Mouse (Mus musculus): ENCODE measurements around the gene Srp54c.
"Not testable (repeated sequence)": the region's sequence is repeated elsewhere in the genome, so short reads cannot be mapped to it uniquely, and the experiment has no call there.

Srp54c gene

DNA sequence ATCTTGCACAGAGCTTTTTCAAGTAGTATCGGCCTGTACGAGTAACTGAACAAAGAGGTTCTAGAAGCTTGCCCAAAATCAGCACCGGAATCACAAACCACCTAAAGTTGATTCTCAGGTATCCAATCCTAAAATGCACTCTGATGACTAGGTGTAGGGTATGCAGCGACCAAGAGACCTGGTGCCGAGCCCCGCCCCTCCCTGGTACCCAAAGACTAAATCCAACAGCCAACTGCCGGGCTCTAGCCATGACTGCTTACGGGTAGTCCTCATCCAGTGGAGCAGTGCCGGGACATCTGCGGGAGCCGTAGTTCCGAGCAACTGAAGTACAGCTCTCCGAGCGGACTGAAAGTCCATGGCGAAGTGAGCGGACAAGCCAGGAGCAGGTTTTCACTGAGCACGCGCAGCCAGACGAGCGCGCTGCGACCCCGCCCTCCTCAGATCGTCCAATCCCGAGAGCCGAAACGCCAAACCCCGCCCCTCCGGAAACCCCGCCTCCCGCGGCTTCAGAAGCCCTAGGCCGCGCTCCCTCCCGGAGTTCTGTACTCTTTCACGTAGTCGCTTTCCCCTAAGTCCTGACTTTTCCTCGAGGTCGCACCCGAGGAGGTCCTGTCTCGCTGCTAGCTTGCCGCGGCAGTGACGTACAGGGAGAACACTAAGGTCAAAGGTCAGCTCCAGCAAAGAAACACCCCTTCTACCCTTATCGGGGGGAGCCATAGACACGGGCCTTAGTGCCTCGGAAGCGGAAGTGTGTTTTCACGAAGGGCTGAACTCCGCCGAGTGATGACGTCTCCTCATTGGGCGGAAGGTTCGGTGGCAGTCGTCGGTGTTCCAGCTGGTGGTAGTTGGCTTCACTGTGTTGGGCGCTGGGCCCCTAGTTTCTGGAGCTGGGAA lies at the start of gene Srp54c:
Srp54c (plus strand) TSS at position 543 of the 894 bp plus-strand sequence.
- DNase-seq (ENCODE audit: low spot score) = not testable (repeated sequence)

- DNase-seq (ENCODE audit: low spot score) = not testable (repeated sequence)
These were observed 42.3 kb upstream of the Srp54c start for GRCm38 (mm10) chr12:55187686-55188085.

- DNase-seq (ENCODE audit: low spot score) = not testable (repeated sequence)
These were observed 40.8 kb upstream of the Srp54c start for GRCm38 (mm10) chr12:55189127-55189526.

- not testable (repeated sequence) for DNase-seq (ENCODE audit: low spot score)
These were observed 30.7 kb upstream of the Srp54c start, which contains the start of gene 1700047I17Rik2 for GRCm38 (mm10) chr12:55199306-55199705. Gene 1700047I17Rik2, plus strand, starts transcription at chr12:55199592.

DNA sequence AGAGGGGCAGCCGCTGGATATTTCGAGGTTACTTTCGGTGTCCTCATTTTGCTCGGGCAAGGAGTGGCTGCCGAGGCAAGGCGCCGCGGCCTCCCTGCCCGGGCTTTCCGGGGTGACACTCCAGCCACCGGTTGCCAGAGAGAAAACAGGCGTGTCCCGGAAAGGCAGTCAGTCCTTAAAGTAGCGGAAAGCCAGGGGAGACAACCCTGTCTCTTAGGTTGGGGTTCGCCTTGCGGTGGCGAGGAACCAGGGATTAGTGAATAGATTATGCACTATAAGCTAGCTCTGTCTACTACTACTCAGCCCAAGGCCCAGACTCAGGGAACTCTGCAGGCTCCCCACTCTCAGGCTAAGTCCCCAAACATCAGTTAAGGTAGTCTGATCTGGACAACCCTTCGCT lies 30.2 kb upstream of the Srp54c start:
- not testable (repeated sequence) for DNase-seq (ENCODE audit: low spot score)

DNA sequence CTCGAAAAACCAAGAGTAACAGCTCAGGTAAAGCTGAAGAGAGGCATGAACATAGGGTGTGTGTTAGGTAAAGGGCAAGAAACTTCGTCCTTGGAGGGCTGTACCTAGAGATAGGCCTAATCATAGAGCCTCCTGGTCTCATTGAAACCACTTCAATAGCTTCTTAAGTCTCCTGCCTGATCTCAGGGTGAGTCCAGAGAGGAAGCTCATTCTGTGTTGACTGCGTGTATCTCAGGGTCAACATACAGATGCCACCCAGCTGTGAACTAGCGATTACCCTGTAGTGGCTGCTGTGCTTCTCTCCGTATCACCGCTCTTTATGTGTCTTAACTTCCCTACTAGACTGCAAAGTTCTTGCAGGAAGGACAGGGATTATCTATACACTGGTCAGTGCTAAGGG lies 17.0 kb upstream of the Srp54c start:
- DNase-seq (ENCODE audit: low spot score) = not testable (repeated sequence)

DNA sequence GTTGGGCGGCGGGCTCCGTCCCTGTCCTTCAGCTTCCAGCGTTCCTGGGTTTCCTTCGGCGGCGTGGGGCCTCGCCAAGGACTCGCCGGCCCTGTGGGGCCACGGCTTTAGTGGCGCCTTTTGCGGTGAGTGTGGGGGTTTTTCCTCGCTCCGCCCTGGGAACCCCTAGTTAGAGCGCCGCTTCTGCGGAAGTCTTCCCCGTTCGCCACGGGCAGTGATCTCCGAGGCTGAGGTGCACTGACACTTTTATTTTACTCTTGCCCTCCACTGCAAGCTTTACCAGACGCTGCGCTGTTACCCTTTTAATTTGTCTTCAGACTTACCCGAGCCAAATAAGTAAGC lies 523 bp downstream of the Srp54c start:
- DNase-seq (ENCODE audit: low spot score) = not testable (repeated sequence)

GRCm38 (mm10) chr12:55242243-55242642 lies 12.3 kb downstream of the Srp54c start:
- not testable (repeated sequence) for DNase-seq (ENCODE audit: low spot score)

- DNase-seq (ENCODE audit: low spot score) = not testable (repeated sequence)
These were observed 32.0 kb downstream of the Srp54c start for GRCm38 (mm10) chr12:55261950-55262349.

- not testable (repeated sequence) for DNase-seq (ENCODE audit: low spot score)
These were observed 33.4 kb downstream of the Srp54c start for GRCm38 (mm10) chr12:55263385-55263784.

GRCm38 (mm10) chr12:55272243-55272642 lies 42.3 kb downstream of the Srp54c start:
- DNase-seq (ENCODE audit: low spot score) = peak; percentile 23

GRCm38 (mm10) chr12:55277583-55277982 lies 47.6 kb downstream of the Srp54c start:
- DNase-seq (ENCODE audit: low spot score) = not testable (repeated sequence)

DNA sequence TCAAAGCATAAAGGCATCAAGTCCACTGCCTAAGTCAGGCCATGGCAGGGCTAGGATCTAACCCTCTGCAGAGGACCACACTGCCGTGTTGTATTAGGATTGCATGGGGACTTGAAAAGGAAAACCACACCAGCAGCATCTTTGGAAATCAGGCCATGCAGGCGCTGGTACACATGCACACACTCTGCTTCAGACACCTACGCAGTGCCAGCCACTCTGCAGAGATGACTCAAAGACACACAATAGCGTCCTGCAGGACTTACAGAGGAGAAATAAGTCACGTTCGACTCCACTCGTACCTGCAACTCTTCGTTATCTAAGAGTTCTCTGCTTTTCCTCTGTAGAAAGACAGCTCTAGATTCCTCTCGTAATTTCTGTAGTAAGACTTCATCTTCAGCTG lies 68.1 kb downstream of the Srp54c start:
- DNase-seq (ENCODE audit: low spot score) = no peak

- no peak for DNase-seq (ENCODE audit: low spot score)
These were observed 69.4 kb downstream of the Srp54c start, which contains the start of gene 1110008L16Rik for GRCm38 (mm10) chr12:55299336-55299735. Gene 1110008L16Rik, plus strand, starts transcription at chr12:55299577.

GRCm38 (mm10) chr12:55300820-55301351 lies 70.9 kb downstream of the Srp54c start:
- DNase-seq (ENCODE audit: low spot score) = no peak

- DNase-seq (ENCODE audit: low spot score) = no peak
These were observed 71.7 kb downstream of the Srp54c start for GRCm38 (mm10) chr12:55301472-55302300.

DNA sequence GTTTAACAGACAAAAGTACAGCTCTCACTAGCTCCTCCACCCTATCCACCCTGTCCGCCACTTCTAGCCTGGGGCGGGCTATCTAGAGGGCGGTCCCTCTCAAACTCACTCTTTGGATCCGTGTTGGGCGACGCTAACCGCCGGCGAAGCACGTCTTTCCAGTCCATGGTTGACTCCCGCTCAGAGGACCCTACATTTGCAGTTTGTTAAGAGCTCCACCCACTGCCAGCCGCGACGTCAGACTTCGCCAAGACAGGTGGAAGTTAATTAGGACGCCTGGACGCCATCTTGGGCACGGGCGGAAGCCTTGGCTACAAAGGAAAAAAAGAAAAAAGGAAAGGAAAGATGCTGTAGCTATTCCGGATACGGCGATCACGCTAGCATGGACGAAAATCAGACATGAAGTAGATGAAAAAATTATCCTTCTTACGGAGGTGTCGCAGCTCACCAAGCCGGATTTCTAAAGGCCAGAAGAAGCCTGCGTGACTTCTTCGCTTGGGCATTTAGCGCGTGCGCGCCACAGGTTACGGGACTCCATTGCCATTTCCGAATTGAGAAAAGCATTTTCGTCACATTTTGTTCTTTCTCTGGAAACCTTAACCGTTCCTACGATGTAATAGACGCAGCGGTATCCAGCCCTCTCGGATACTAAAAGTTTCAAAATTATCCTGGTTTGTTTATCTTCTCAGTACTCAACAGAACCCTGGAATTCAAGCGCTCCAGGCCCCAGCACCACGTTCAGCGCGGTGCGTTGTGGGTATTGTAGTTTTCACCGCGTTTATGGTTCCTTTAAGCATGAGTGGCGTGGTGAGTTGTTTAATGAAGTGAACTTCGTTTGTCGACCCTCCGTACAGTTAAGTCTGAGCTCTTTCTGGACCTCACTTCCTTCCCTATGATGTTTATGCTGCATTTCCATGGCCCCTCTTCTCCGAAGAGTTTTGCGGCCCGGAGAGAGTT lies 72.8 kb downstream of the Srp54c start, which contains the start of gene Ppp2r3c:
Ppp2r3c (minus strand) TSS at position 514 of the 957 bp plus-strand sequence.
- peak; percentile 96 for DNase-seq (ENCODE audit: low spot score)

DNA sequence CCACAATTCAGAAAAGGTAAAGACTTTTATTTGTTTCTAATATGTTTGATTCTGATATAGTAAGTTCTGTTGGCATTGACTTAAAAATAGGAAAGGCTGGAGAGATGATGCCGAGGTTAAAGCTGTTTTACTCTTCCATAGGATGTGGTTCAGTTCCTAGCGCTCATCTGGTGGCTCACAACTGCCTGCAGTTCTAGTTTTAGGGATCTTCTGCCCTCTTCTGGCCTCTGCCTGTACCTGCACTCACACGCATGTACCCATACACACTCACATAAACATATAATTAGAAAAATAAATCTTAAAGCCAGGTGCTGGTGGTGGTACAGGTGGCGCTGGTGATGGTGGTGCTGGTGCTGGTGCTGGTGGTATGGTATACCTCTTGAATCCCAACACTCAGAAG lies 76.4 kb downstream of the Srp54c start:
- DNase-seq (ENCODE audit: low spot score) = no peak

DNA sequence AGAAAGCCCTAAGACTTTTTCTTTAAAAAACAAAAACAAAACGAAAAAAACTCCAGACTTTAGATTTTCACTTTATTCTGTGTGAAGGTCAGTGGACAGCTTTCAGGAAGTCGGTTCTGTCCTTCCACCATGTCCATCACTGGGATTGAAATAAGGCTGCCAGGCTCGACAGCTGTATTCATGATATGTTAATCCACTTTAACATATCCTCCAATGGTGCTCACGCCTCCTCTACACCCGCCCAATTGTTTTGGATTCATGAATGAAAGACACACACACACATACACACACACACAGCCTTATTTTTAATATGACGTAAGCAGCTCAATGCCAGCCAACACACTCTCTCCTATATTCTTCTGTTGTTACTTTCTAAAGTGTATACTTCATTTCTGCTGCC lies 77.6 kb downstream of the Srp54c start:
- DNase-seq (ENCODE audit: low spot score) = no peak

- DNase-seq (ENCODE audit: low spot score) = no peak
These were observed 78.8 kb downstream of the Srp54c start for GRCm38 (mm10) chr12:55308731-55309130.

- no peak for DNase-seq (ENCODE audit: low spot score)
These were observed 79.5 kb downstream of the Srp54c start for GRCm38 (mm10) chr12:55309501-55309900.
